Mouse (Mus musculus) induced T-regulatory cell, adult 2 months (primary cell): ENCODE data around the gene Olfr884.

Experiments
- DNase-seq: peaks from one replicate; pipeline ENCODE4 v3.0.0-alpha.2; 2012; ENCODE audit warnings: low read depth

Olfr884 gene

GRCm38 (mm10) chr9:38046255-38046654 is at the start of gene Olfr884:
Gene Olfr884 (plus strand): TSS chr9:38046555.
- DNase-seq, result no peak

- no peak for DNase-seq
These were observed 47.7 kb upstream of the Olfr884 start for GRCm38 (mm10) chr9:37998581-37999204.

- no peak for DNase-seq
These were observed 46.3 kb upstream of the Olfr884 start for GRCm38 (mm10) chr9:38000021-38000420.

- no peak for DNase-seq
These were observed 20.8 kb upstream of the Olfr884 start, which contains the start of gene Olfr883 for GRCm38 (mm10) chr9:38025508-38025907. Gene Olfr883 (plus strand): TSS chr9:38025808.

GRCm38 (mm10) chr9:38061022-38061421 is 14.7 kb downstream of the Olfr884 start, which contains the start of gene Olfr885:
Gene Olfr885 (plus strand): TSS chr9:38061322.
- no peak for DNase-seq

- DNase-seq, result no peak
These were observed 37.4 kb downstream of the Olfr884 start, which contains the start of gene Olfr887 for GRCm38 (mm10) chr9:38083772-38084171. Gene Olfr887 (plus strand): TSS chr9:38084072.
